24 mouse cellular contexts compared by ENCODE assay signal in genomic region chr19:45803408-45803807, GRCm38 (mm10). TPM values are rescaled to one million over a fixed set of nuclear protein-coding genes. Genes with fewer than 3 reads are reported as not detected.
DNase-seq lines count a peak whose midpoint lies in the region; ATAC-seq and TF ChIP-seq lines count a peak whose summit lies in the region.
"Had no signal": no experiment of that assay in that cellular context is flagged by ENCODE, and none has a peak within 500 bp of the region (broad histone marks: within the 10 kb centered on the region; RNA-seq: fewer than 3 reads in every experiment).

No protein-coding gene starts in this region.

- ATAC-seq in hindbrain, postnatal 0 days = peak; percentile 27; the same call in 1 of the 2 replicates
- no peak for ATAC-seq in hindbrain, embryonic 14.5 days (ENCODE audit: low FRiP score)
- ATAC-seq in liver, embryonic 12.5 days = peak; percentile 73
- ATAC-seq in megakaryocyte-erythroid progenitor cell, adult 5-6 weeks (replicated peaks; ENCODE audit: low FRiP score, low TSS enrichment, poor library complexity, severe bottlenecking) = 0 out of 2 replicates have a peak, but pooled peaks have one; percentile 13
- ATAC-seq: forebrain, embryonic 15.5 days; intestine, embryonic 15.5 days; midbrain, embryonic 16.5 days had no signal

- DNase-seq in hindbrain, postnatal 0 days (ENCODE audit: low spot score) = no peak
- no peak for DNase-seq in hindbrain, embryonic 14.5 days (ENCODE audit: low spot score)
- DNase-seq in adipocyte (ENCODE audit: low spot score) = no peak
- DNase-seq in ovary, postnatal 10 days (ENCODE audit: low spot score) = no peak
- no peak for DNase-seq in urinary bladder, postnatal 25 days (ENCODE audit: low spot score)
- DNase-seq: B cell, adult 2 months; cerebellum, adult 9-10 months; gastrocnemius, postnatal 14 days; kidney, adult 9 months; kidney, postnatal 25 days; layer of hippocampus, adult 9-11 months; left cerebral cortex, postnatal 4 days; lung, adult 18-20 months; lung, postnatal 14 days; thymus, postnatal 14 days had no signal

- H3K9ac ChIP-seq in hindbrain, postnatal 0 days (replicated peaks; ENCODE audit: low read length) = no peak overlapping the region
- H3K9ac ChIP-seq in hindbrain, embryonic 14.5 days = no peak overlapping the region
- peak overlapping the region; percentile 54 for H3K9ac ChIP-seq in liver, embryonic 12.5 days
- H3K9ac ChIP-seq: forebrain, embryonic 15.5 days; hindbrain, embryonic 12.5 days; intestine, embryonic 15.5 days had no signal

- WGBS in hindbrain, postnatal 0 days = 33% methylated on average over 4 of the region's 4 CpGs
- WGBS in hindbrain, embryonic 14.5 days = 40% methylated on average over 3 of the region's 4 CpGs
- 17% methylated on average over 4 of the region's 4 CpGs for WGBS in liver, embryonic 12.5 days (ENCODE audit: insufficient replicate concordance)

- TF ChIP-seq CTCF in hindbrain, postnatal 0 days (IDR thresholded peaks at IDR 0.05; ENCODE audit: low read depth) = no peak

- no peak overlapping the region for H3K4me2 ChIP-seq in hindbrain, postnatal 0 days (ENCODE audit: low read depth, low read length)
- no peak overlapping the region for H3K4me2 ChIP-seq in hindbrain, embryonic 14.5 days (replicated peaks)
- peak overlapping the region; percentile 68 for H3K4me2 ChIP-seq in liver, embryonic 12.5 days
- H3K4me2 ChIP-seq: forebrain, embryonic 15.5 days; hindbrain, embryonic 12.5 days; intestine, embryonic 15.5 days had no signal

- no peak overlapping the region for H3K4me3 ChIP-seq in hindbrain, postnatal 0 days (ENCODE audit: low read length)
- no peak overlapping the region for H3K4me3 ChIP-seq in hindbrain, embryonic 14.5 days (replicated peaks; ENCODE audit: low read length)
- peak overlapping the region; percentile 55 for H3K4me3 ChIP-seq in erythroblast, embryonic 14.5 days (replicated peaks)
- peak overlapping the region; percentile 30 for H3K4me3 ChIP-seq in liver, embryonic 12.5 days
- H3K4me3 ChIP-seq: forebrain, embryonic 15.5 days; hindbrain, embryonic 12.5 days; intestine, embryonic 15.5 days; left cerebral cortex, adult 2 months; megakaryocyte, embryonic 14.5 days had no signal

- no peaks in the 10 kb centered on the region for H3K27me3 ChIP-seq in hindbrain, postnatal 0 days (ENCODE audit: insufficient read depth, low read length)
- H3K27me3 ChIP-seq in hindbrain, embryonic 14.5 days (ENCODE audit: control insufficient read depth, insufficient read depth, low read length) = no peaks in the 10 kb centered on the region
- H3K27me3 ChIP-seq in erythroblast, embryonic 14.5 days (ENCODE audit: control insufficient read depth) = peaks cover 9% of the 10 kb centered on the region
- no peaks in the 10 kb centered on the region; the same call in 1 of the 2 replicates for H3K27me3 ChIP-seq in liver, embryonic 12.5 days (replicated peaks)
- H3K27me3 ChIP-seq: forebrain, embryonic 15.5 days; hindbrain, embryonic 12.5 days; intestine, embryonic 15.5 days had no signal

- no peaks in the 10 kb centered on the region for H3K9me3 ChIP-seq in hindbrain, postnatal 0 days (ENCODE audit: low read length)
- H3K9me3 ChIP-seq in hindbrain, embryonic 14.5 days (ENCODE audit: control insufficient read depth, low read length) = no peaks in the 10 kb centered on the region
- H3K9me3 ChIP-seq in erythroblast, embryonic 14.5 days (ENCODE audit: control insufficient read depth, low read length) = peaks cover 7% of the 10 kb centered on the region
- no peaks in the 10 kb centered on the region for H3K9me3 ChIP-seq in liver, embryonic 12.5 days (replicated peaks)
- H3K9me3 ChIP-seq: forebrain, embryonic 15.5 days; hindbrain, embryonic 12.5 days; intestine, embryonic 15.5 days had no signal

- H3K27ac ChIP-seq in hindbrain, postnatal 0 days = no peak overlapping the region
- H3K27ac ChIP-seq in hindbrain, embryonic 14.5 days = no peak overlapping the region
- peak overlapping the region; percentile 76 for H3K27ac ChIP-seq in liver, embryonic 12.5 days
- H3K27ac ChIP-seq: forebrain, embryonic 15.5 days; hindbrain, embryonic 12.5 days; intestine, embryonic 15.5 days; left cerebral cortex, adult 2 months had no signal

- no peaks in the 10 kb centered on the region for H3K4me1 ChIP-seq in hindbrain, postnatal 0 days (ENCODE audit: insufficient read depth, low read length)
- no peaks in the 10 kb centered on the region for H3K4me1 ChIP-seq in hindbrain, embryonic 14.5 days (replicated peaks; ENCODE audit: control insufficient read depth, insufficient read depth, low read length)
- peaks cover 37% of the 10 kb centered on the region for H3K4me1 ChIP-seq in erythroblast, embryonic 14.5 days (ENCODE audit: control insufficient read depth)
- peaks cover 41% of the 10 kb centered on the region for H3K4me1 ChIP-seq in liver, embryonic 12.5 days
- H3K4me1 ChIP-seq: forebrain, embryonic 15.5 days; hindbrain, embryonic 12.5 days; intestine, embryonic 15.5 days had no signal

- H3K36me3 ChIP-seq in hindbrain, postnatal 0 days (ENCODE audit: insufficient read depth, low read length) = no peaks in the 10 kb centered on the region
- no peaks in the 10 kb centered on the region for H3K36me3 ChIP-seq in hindbrain, embryonic 14.5 days (replicated peaks; ENCODE audit: control insufficient read depth, insufficient read depth)
- no peaks in the 10 kb centered on the region for H3K36me3 ChIP-seq in erythroblast, embryonic 14.5 days (ENCODE audit: control insufficient read depth)
- no peaks in the 10 kb centered on the region for H3K36me3 ChIP-seq in liver, embryonic 12.5 days
- H3K36me3 ChIP-seq: forebrain, embryonic 15.5 days; hindbrain, embryonic 12.5 days; intestine, embryonic 15.5 days had no signal

RNA-seq across cellular contexts. Expression of gene Kcnip2, which starts 12.5 kb away (rescaled TPM):
- total RNA-seq in hindbrain, postnatal 0 days (2014; rRNA removed) = 17.8 and 30.3 TPM in 2 replicates
- polyA plus RNA-seq in hindbrain, postnatal 0 days (2015; fragmentation: Nextera tagmentation; extraction: Ambion mirVana) = 16.5 and 17.8 TPM in 2 replicates
- 14.1 and 17.6 TPM in 2 replicates for polyA plus RNA-seq in hindbrain, embryonic 14.5 days (2014; fragmentation: Nextera tagmentation; extraction: Ambion mirVana)
- polyA plus RNA-seq in erythroblast, embryonic 14.5 days (2012) = 0.33 and 0.46 TPM in 2 replicates
- polyA plus RNA-seq in liver, embryonic 12.5 days (2016; fragmentation: Nextera tagmentation; extraction: Ambion mirVana) = 1.3 and 1.4 TPM in 2 replicates
- 0.52 TPM in 1 of 2 replicates, not detected in the other for total RNA-seq in megakaryocyte-erythroid progenitor cell, adult 5-6 weeks (2014; fragmentation: Nextera tagmentation)
- 0.34 and 3.6 TPM in 2 replicates for total RNA-seq in megakaryocyte-erythroid progenitor cell, adult 5-6 weeks (2017)

RNA-seq across cellular contexts. Expression of gene Mgea5, which starts 19.8 kb away (rescaled TPM):
- 135 and 154 TPM in 2 replicates for total RNA-seq in hindbrain, postnatal 0 days (2014; rRNA removed)
- polyA plus RNA-seq in hindbrain, postnatal 0 days (2015; fragmentation: Nextera tagmentation; extraction: Ambion mirVana) = 74.2 and 78.0 TPM in 2 replicates
- polyA plus RNA-seq in hindbrain, embryonic 14.5 days (2014; fragmentation: Nextera tagmentation; extraction: Ambion mirVana) = 88.2 and 95.4 TPM in 2 replicates
- 1.9 and 2.3 TPM in 2 replicates for polyA plus RNA-seq in erythroblast, embryonic 14.5 days (2012)
- polyA plus RNA-seq in liver, embryonic 12.5 days (2016; fragmentation: Nextera tagmentation; extraction: Ambion mirVana) = 34.8 and 37.9 TPM in 2 replicates
- 75.0 and 86.3 TPM in 2 replicates for total RNA-seq in megakaryocyte-erythroid progenitor cell, adult 5-6 weeks (2014; fragmentation: Nextera tagmentation)
- total RNA-seq in megakaryocyte-erythroid progenitor cell, adult 5-6 weeks (2017) = 117 and 134 TPM in 2 replicates

RNA-seq across cellular contexts. Expression of gene Npm3, which starts 54.0 kb away (rescaled TPM):
- 23.6 and 35.7 TPM in 2 replicates for total RNA-seq in hindbrain, postnatal 0 days (2014; rRNA removed)
- 5.6 and 8.1 TPM in 2 replicates for polyA plus RNA-seq in hindbrain, postnatal 0 days (2015; fragmentation: Nextera tagmentation; extraction: Ambion mirVana)
- 6.9 and 7.2 TPM in 2 replicates for polyA plus RNA-seq in hindbrain, embryonic 14.5 days (2014; fragmentation: Nextera tagmentation; extraction: Ambion mirVana)
- 1.3 TPM in 2 replicates for polyA plus RNA-seq in erythroblast, embryonic 14.5 days (2012)
- polyA plus RNA-seq in liver, embryonic 12.5 days (2016; fragmentation: Nextera tagmentation; extraction: Ambion mirVana) = 13.7 and 14.8 TPM in 2 replicates
- 124 and 184 TPM in 2 replicates for total RNA-seq in megakaryocyte-erythroid progenitor cell, adult 5-6 weeks (2014; fragmentation: Nextera tagmentation)
- 123 and 135 TPM in 2 replicates for total RNA-seq in megakaryocyte-erythroid progenitor cell, adult 5-6 weeks (2017)

Comparison
In these comparisons a context has a peak if more than half of its experiments do, and no peak if none do; other contexts are left out.
1. H3K4me3 ChIP-seq: peak in erythroblast, embryonic 14.5 days (single experiment) and liver, embryonic 12.5 days (single experiment); none in hindbrain, postnatal 0 days (single experiment) and hindbrain, embryonic 14.5 days (single experiment).
2. RNA of gene Mgea5, which starts 19.8 kb away (polyA plus RNA-seq): 88.2 to 95.4 TPM in hindbrain, embryonic 14.5 days, 74.2 to 78.0 TPM in hindbrain, postnatal 0 days and 34.8 to 37.9 TPM in liver, embryonic 12.5 days; 1.9 to 2.3 TPM in erythroblast, embryonic 14.5 days; every median in the first group is over 10 times any median in the second.